Comparison of ENCODE assay signal across 17 mouse cellular contexts in genomic region chr19:3586026-3586425, GRCm38 (mm10). TPM values are rescaled to one million over a fixed set of nuclear protein-coding genes. Genes with fewer than 3 reads are reported as not detected.
A peak's percentile ranks its signal among the peaks of the same experiment; 100 is the strongest.
DNase-seq lines count a peak whose midpoint lies in the region; ATAC-seq and TF ChIP-seq lines count a peak whose summit lies in the region.
"Had no signal": no experiment of that assay in that cellular context is flagged by ENCODE, and none has a peak within 500 bp of the region (broad histone marks: within the 10 kb centered on the region; RNA-seq: fewer than 3 reads in every experiment).

No protein-coding gene starts in this region.

- H3K27me3 ChIP-seq in stomach, postnatal 0 days (ENCODE audit: control insufficient read depth, insufficient read depth, low read length), result no peaks in the 10 kb centered on the region
- no peaks in the 10 kb centered on the region for H3K27me3 ChIP-seq in heart, embryonic 10.5 days (ENCODE audit: insufficient read depth, poor library complexity, severe bottlenecking)
- H3K27me3 ChIP-seq in hindbrain, embryonic 16.5 days (replicated peaks; ENCODE audit: control insufficient read depth, insufficient read depth, low read length), result no peaks in the 10 kb centered on the region
- H3K27me3 ChIP-seq: CH12.LX, Patski had no signal

- no peak for TF ChIP-seq CTCF in stomach, postnatal 0 days (IDR thresholded peaks at IDR 0.05; ENCODE audit: low read depth)

- H3K36me3 ChIP-seq in stomach, postnatal 0 days (ENCODE audit: control insufficient read depth, insufficient read depth, low read length), result peaks cover 18% of the 10 kb centered on the region
- peaks cover 62% of the 10 kb centered on the region for H3K36me3 ChIP-seq in heart, embryonic 10.5 days
- H3K36me3 ChIP-seq in hindbrain, embryonic 16.5 days (ENCODE audit: control insufficient read depth, insufficient read depth, low read length), result no peaks in the 10 kb centered on the region
- H3K36me3 ChIP-seq: G1E had no signal

- H3K27ac ChIP-seq in stomach, postnatal 0 days (replicated peaks), result no peak overlapping the region
- no peak overlapping the region for H3K27ac ChIP-seq in heart, embryonic 10.5 days
- no peak overlapping the region for H3K27ac ChIP-seq in hindbrain, embryonic 16.5 days (ENCODE audit: low read depth, low read length)

- ATAC-seq in stomach, postnatal 0 days (ENCODE audit: low FRiP score, low TSS enrichment), result peak; percentile 3; the same call in 1 of the 2 replicates
- ATAC-seq in megakaryocyte-erythroid progenitor cell, adult 5-6 weeks (replicated peaks; ENCODE audit: low FRiP score, low TSS enrichment, poor library complexity, severe bottlenecking), result no peak
- ATAC-seq in hindbrain, embryonic 16.5 days, result no peak
- ATAC-seq: activated CD4-positive, CD25-positive, alpha-beta regulatory T cell, adult 4 months; CD4-positive, CD25-positive, alpha-beta regulatory T cell, adult 4 months had no signal

- DNase-seq in ES-CJ7 (ENCODE audit: low read depth, low spot score), result peak; percentile 58
- peak; percentile 60 for DNase-seq in R1 (ENCODE audit: low read depth, low spot score)
- DNase-seq in ZHBTc4 (ENCODE audit: low read depth, low spot score), result peak; percentile 84
- no peak for DNase-seq in stomach, postnatal 0 days (ENCODE audit: low spot score)
- no peak for DNase-seq in heart, embryonic 10.5 days (ENCODE audit: low spot score)
- DNase-seq in B cell, adult 2 months, result no peak
- DNase-seq: adrenal gland, adult 8-10 months; cerebellum, adult 11 months; cerebellum, adult 11-12 months; cerebellum, adult 8-10 months had no signal

- H3K4me1 ChIP-seq in stomach, postnatal 0 days (replicated peaks; ENCODE audit: control insufficient read depth, insufficient read depth), result no peaks in the 10 kb centered on the region
- H3K4me1 ChIP-seq in heart, embryonic 10.5 days, result peaks cover 9% of the 10 kb centered on the region; the same call in 1 of the 2 replicates
- H3K4me1 ChIP-seq in hindbrain, embryonic 16.5 days (ENCODE audit: control insufficient read depth, insufficient read depth, low read depth, low read length), result no peaks in the 10 kb centered on the region

- WGBS in stomach, postnatal 0 days, result 84% methylated on average over 9 of the region's 9 CpGs
- WGBS in heart, embryonic 10.5 days, result 90% methylated on average over 9 of the region's 9 CpGs
- 97% methylated on average over 9 of the region's 9 CpGs for WGBS in hindbrain, embryonic 16.5 days

- no peak overlapping the region for H3K9ac ChIP-seq in stomach, postnatal 0 days (ENCODE audit: low read length)
- no peak overlapping the region for H3K9ac ChIP-seq in hindbrain, embryonic 16.5 days (ENCODE audit: low read depth, low read length)

- H3K4me2 ChIP-seq in stomach, postnatal 0 days (replicated peaks; ENCODE audit: low read depth), result no peak overlapping the region
- H3K4me2 ChIP-seq in hindbrain, embryonic 16.5 days (ENCODE audit: low read length), result no peak overlapping the region

- H3K4me3 ChIP-seq in stomach, postnatal 0 days (ENCODE audit: low read depth, low read length), result no peak overlapping the region
- no peak overlapping the region for H3K4me3 ChIP-seq in heart, embryonic 10.5 days
- H3K4me3 ChIP-seq in hindbrain, embryonic 16.5 days (ENCODE audit: low read length), result no peak overlapping the region

- no peaks in the 10 kb centered on the region for H3K9me3 ChIP-seq in stomach, postnatal 0 days (ENCODE audit: control insufficient read depth, low read length)
- no peaks in the 10 kb centered on the region for H3K9me3 ChIP-seq in heart, embryonic 10.5 days
- no peaks in the 10 kb centered on the region for H3K9me3 ChIP-seq in hindbrain, embryonic 16.5 days (ENCODE audit: control insufficient read depth, low read length)
- H3K9me3 ChIP-seq: G1E had no signal

- no peak for TF ChIP-seq EP300 in stomach, postnatal 0 days (optimal IDR thresholded peaks at IDR 0.05)

RNA-seq across cellular contexts. Expression of gene Ppp6r3, which starts 10.5 kb away (rescaled TPM):
- 18.6 and 20.5 TPM in 2 replicates for polyA plus RNA-seq in stomach, postnatal 0 days (2015; fragmentation: Nextera tagmentation; extraction: Ambion mirVana)
- 63.4 and 63.5 TPM in 2 replicates for polyA plus RNA-seq in heart, embryonic 10.5 days (2016; fragmentation: Nextera tagmentation; extraction: Ambion mirVana)
- total RNA-seq in megakaryocyte-erythroid progenitor cell, adult 5-6 weeks (2014; fragmentation: Nextera tagmentation), result 91.4 and 100 TPM in 2 replicates
- total RNA-seq in megakaryocyte-erythroid progenitor cell, adult 5-6 weeks (2017), result 90.3 and 96.6 TPM in 2 replicates
- 49.7 and 56.5 TPM in 2 replicates for polyA plus RNA-seq in hindbrain, embryonic 16.5 days (2015; fragmentation: Nextera tagmentation; extraction: Ambion mirVana)

Comparison
In these comparisons a context has a peak if more than half of its experiments do, and no peak if none do; other contexts are left out.
1. DNase-seq: peak in ES-CJ7 (single experiment), R1 (single experiment) and ZHBTc4 (single experiment); none in stomach, postnatal 0 days (single experiment), heart, embryonic 10.5 days (single experiment) and B cell, adult 2 months (0 of 2).